Mouse (Mus musculus): ENCODE data around the gene Reep1. TPM values are rescaled to one million over a fixed set of nuclear protein-coding genes. Genes with fewer than 3 reads are reported as not detected.
"Not testable (repeated sequence)": the region's sequence is repeated elsewhere in the genome, so short reads cannot be mapped to it uniquely, and the experiment has no call there.

Reep1 gene
- polyA plus RNA-seq, 1 experiment from 2014 or later, result 312 TPM

GRCm38 (mm10) chr6:71829768-71830167, 122.4 kb downstream of the Reep1 start:
- Histone ChIP-seq H3K9ac (no peak overlapping the region), H3K4me1 (replicated peaks) (peaks cover 19% of the 10 kb centered on the region), H3K36me3 (0 out of 2 replicates have a peak, but pooled peaks cover 9% of the 10 kb centered on the region), H3K4me2 (no peak overlapping the region), H3K4me3 (no peak overlapping the region), H3K27ac (replicated peaks) (no peak overlapping the region), H3K27me3 (0 out of 2 replicates have a peak, but pooled peaks cover 5% of the 10 kb centered on the region), H3K9me3 (no peaks in the 10 kb centered on the region)
- WGBS, result 89% methylated on average over 9 of the region's 9 CpGs
- ATAC-seq (ENCODE audit: low FRiP score, low read depth), result no peak

- ATAC-seq (ENCODE audit: low FRiP score, low read depth), result peak; percentile 99
- Histone ChIP-seq H3K4me2 (peak within 1 kb of the TSS; percentile 83), H3K36me3 (peaks cover 16% of the 10 kb centered on the region; the same call in 1 of the 2 replicates), H3K27ac (replicated peaks) (peak within 1 kb of the TSS; percentile 94), H3K27me3 (0 out of 2 replicates have a peak, but pooled peaks cover 5% of the 10 kb centered on the region), H3K4me3 (peak within 1 kb of the TSS; percentile 77), H3K9me3 (no peaks in the 10 kb centered on the region), H3K4me1 (replicated peaks) (peaks cover 19% of the 10 kb centered on the region), H3K9ac (peak within 1 kb of the TSS; percentile 85)
- WGBS, result under 1% methylated on average over 64 of the region's 64 CpGs
Measured at GRCm38 (mm10) chr6:71830690-71831580, 123.6 kb downstream of the Reep1 start, which contains the start of gene Immt. Immt (plus strand) TSS chr6:71831331.

- Histone ChIP-seq H3K9ac (peak overlapping the region; percentile 85), H3K36me3 (peaks cover 16% of the 10 kb centered on the region; the same call in 1 of the 2 replicates), H3K4me1 (replicated peaks) (peaks cover 19% of the 10 kb centered on the region), H3K27ac (replicated peaks) (peak overlapping the region; percentile 94), H3K27me3 (0 out of 2 replicates have a peak, but pooled peaks cover 2% of the 10 kb centered on the region), H3K9me3 (no peaks in the 10 kb centered on the region), H3K4me3 (peak overlapping the region; percentile 77), H3K4me2 (peak overlapping the region; percentile 83)
- ATAC-seq (ENCODE audit: low FRiP score, low read depth), result peak; percentile 99
- under 1% methylated on average over 21 of the region's 21 CpGs for WGBS
Measured at GRCm38 (mm10) chr6:71831581-71831960, 124.2 kb downstream of the Reep1 start.

- Histone ChIP-seq H3K9ac (no peak overlapping the region), H3K27ac (replicated peaks) (no peak overlapping the region), H3K9me3 (no peaks in the 10 kb centered on the region), H3K4me1 (replicated peaks) (peaks cover 15% of the 10 kb centered on the region), H3K36me3 (peaks cover 16% of the 10 kb centered on the region; the same call in 1 of the 2 replicates), H3K4me3 (no peak overlapping the region), H3K4me2 (no peak overlapping the region), H3K27me3 (no peaks in the 10 kb centered on the region)
- ATAC-seq (ENCODE audit: low FRiP score, low read depth), result no peak
- WGBS, result 71% methylated on average over 2 of the region's 2 CpGs
Measured at GRCm38 (mm10) chr6:71836811-71837210, 129.4 kb downstream of the Reep1 start.

- ATAC-seq (ENCODE audit: low FRiP score, low read depth), result no peak
- no peaks in the 10 kb centered on the region for H3K9me3 ChIP-seq
- no peak overlapping the region for H3K9ac ChIP-seq
- H3K36me3 ChIP-seq, result peaks cover 7% of the 10 kb centered on the region
- H3K27me3 ChIP-seq, result no peaks in the 10 kb centered on the region
- no peak overlapping the region for H3K4me3 ChIP-seq
- no peak overlapping the region for H3K27ac ChIP-seq (replicated peaks)
- no peak overlapping the region for H3K4me2 ChIP-seq
- H3K4me1 ChIP-seq (replicated peaks), result no peaks in the 10 kb centered on the region
Measured at GRCm38 (mm10) chr6:71839815-71840214, 132.5 kb downstream of the Reep1 start.

- no peak overlapping the region for H3K4me2 ChIP-seq
- H3K27ac ChIP-seq (replicated peaks), result no peak overlapping the region
- 97% methylated on average over 1 of the region's 1 CpGs for WGBS
- no peak overlapping the region for H3K9ac ChIP-seq
- H3K4me3 ChIP-seq, result no peak overlapping the region
- no peaks in the 10 kb centered on the region for H3K27me3 ChIP-seq
- no peak for ATAC-seq (ENCODE audit: low FRiP score, low read depth)
- H3K4me1 ChIP-seq (replicated peaks), result no peaks in the 10 kb centered on the region
- peaks cover 5% of the 10 kb centered on the region; the same call in 1 of the 2 replicates for H3K36me3 ChIP-seq
- H3K9me3 ChIP-seq, result no peaks in the 10 kb centered on the region
Measured at GRCm38 (mm10) chr6:71840597-71841290, 133.4 kb downstream of the Reep1 start.

- H3K27me3 ChIP-seq; H3K4me1 ChIP-seq (replicated peaks); H3K9ac ChIP-seq; ATAC-seq (ENCODE audit: low FRiP score, low read depth); H3K27ac ChIP-seq (replicated peaks); H3K4me2 ChIP-seq; H3K4me3 ChIP-seq; H3K9me3 ChIP-seq: not testable (repeated sequence)
- peaks cover 37% of the 10 kb centered on the region for H3K36me3 ChIP-seq
- WGBS, result 90% methylated on average over 6 of the region's 6 CpGs
Measured at GRCm38 (mm10) chr6:71846906-71847305, 139.5 kb downstream of the Reep1 start.

Other genes starting within 250 kb of the Reep1 start
- 25.5 and 26.5 TPM in 2 replicates for gene Rnf103, start 213.7 kb upstream of the Reep1 start, polyA plus RNA-seq (2015; fragmentation: Nextera tagmentation; extraction: Ambion mirVana)
- 54.1 and 56.7 TPM in 2 replicates for gene Chmp3, start 163.8 kb upstream of the Reep1 start, polyA plus RNA-seq (2015; fragmentation: Nextera tagmentation; extraction: Ambion mirVana)
- gene Kdm3a, start 74.6 kb upstream of the Reep1 start, polyA plus RNA-seq (2015; fragmentation: Nextera tagmentation; extraction: Ambion mirVana), result 37.4 and 38.3 TPM in 2 replicates
- 39.7 and 39.8 TPM in 2 replicates for gene Mrpl35, start 119.4 kb downstream of the Reep1 start, polyA plus RNA-seq (2015; fragmentation: Nextera tagmentation; extraction: Ambion mirVana)
- 154 and 160 TPM in 2 replicates for gene Immt, start 123.8 kb downstream of the Reep1 start, polyA plus RNA-seq (2015; fragmentation: Nextera tagmentation; extraction: Ambion mirVana)
- gene Ptcd3, start 201.2 kb downstream of the Reep1 start, polyA plus RNA-seq (2015; fragmentation: Nextera tagmentation; extraction: Ambion mirVana), result 77.1 and 79.9 TPM in 2 replicates
- 19.3 and 19.6 TPM in 2 replicates for gene Polr1a, start 201.5 kb downstream of the Reep1 start, polyA plus RNA-seq (2015; fragmentation: Nextera tagmentation; extraction: Ambion mirVana)